Mouse (Mus musculus) CH12.LX (cell line): ENCODE results near the gene Prss54.

Experiments
- CTCF ChIP-seq, 2 experiments: IDR thresholded peaks in 1 of 2; conservative IDR thresholded peaks in 1 of 2; 2 replicates each; pipeline ENCODE4 v1.5.1; 2011 to 2012; ENCODE audit warnings: low read depth in 2 of 2, low read length in 2 of 2, improper control_type of control experiment in 1 of 2, inconsistent platforms in 1 of 2, mild to moderate bottlenecking in 1 of 2, moderate library complexity in 1 of 2
- E2F4 ChIP-seq: IDR thresholded peaks from 2 replicates; pipeline ENCODE4 v1.6.1; 2011; ENCODE audit warnings: low read depth, low read length, improper control_type of control experiment; ENCODE audit not compliant: insufficient replicate concordance
- EP300 ChIP-seq: IDR thresholded peaks from 2 replicates; pipeline ENCODE4 v1.6.1; 2011; ENCODE audit warnings: low read length, improper control_type of control experiment
- MYC ChIP-seq: IDR thresholded peaks from 2 replicates; pipeline ENCODE4 v1.6.1; 2011; ENCODE audit warnings: low read depth, mild to moderate bottlenecking, improper control_type of control experiment, low read length
- POLR2A ChIP-seq: IDR thresholded peaks from 2 replicates; pipeline ENCODE4 v1.6.1; 2011; ENCODE audit warnings: low read depth, mild to moderate bottlenecking, improper control_type of control experiment, low read length
- POLR2AphosphoS2 ChIP-seq: IDR thresholded peaks from 2 replicates; pipeline ENCODE4 v1.6.1; 2011; ENCODE audit warnings: low read depth, low read length, improper control_type of control experiment
- RCOR1 ChIP-seq: conservative IDR thresholded peaks from 2 replicates; pipeline ENCODE4 v1.6.1; 2012; ENCODE audit warnings: low read depth, mild to moderate bottlenecking, inconsistent platforms, low read length, improper control_type of control experiment
- ZKSCAN1 ChIP-seq: IDR thresholded peaks from 2 replicates; pipeline ENCODE4 v1.6.1; 2012; ENCODE audit warnings: low read depth, inconsistent platforms, low read length, improper control_type of control experiment, borderline replicate concordance

- TF ChIP-seq E2F4 (no peak), CTCF (conservative IDR thresholded peaks at IDR 0.05 in 1 of 2, IDR thresholded peaks at IDR 0.05 in 1 of 2; ENCODE audit: low read depth in 2 of 2, low read length in 2 of 2) (no peak), MYC (no peak), RCOR1 (no peak), POLR2AphosphoS2 (no peak), ZKSCAN1 (no peak), EP300 (no peak), POLR2A (no peak)
Observed at GRCm38 (mm10) chr8:95620046-95620445, 43.9 kb upstream of the Prss54 start.
